Mouse (Mus musculus) midbrain, embryonic 16.5 days (tissue): Measurements from ENCODE around the gene Stxbp4. TPM values are rescaled to one million over a fixed set of nuclear protein-coding genes. Genes with fewer than 3 reads are reported as not detected.

Experiments used
- ATAC-seq: fragments of 200-750 bp; cut with Nextera tagmentation; 2 replicates; pipeline ENCODE4 v1.8.0; 2017; ENCODE audit warnings: moderate TSS enrichment
- H3K27ac ChIP-seq: fragments of 300-500 bp; sonication (generic); 2 replicates; pipeline ENCODE4 v1.5.1; 2014; ENCODE audit warnings: mild to moderate bottlenecking, low read length, mixed read lengths
- H3K27me3 ChIP-seq: fragments of 300-500 bp; sonication (generic); 2 replicates; pipeline ENCODE4 v1.6.1; 2014; ENCODE audit warnings: low read depth, low read length, mixed read lengths; ENCODE audit not compliant: control insufficient read depth, insufficient read depth
- H3K36me3 ChIP-seq: fragments of 300-500 bp; sonication (generic); 2 replicates; pipeline ENCODE4 v1.6.1; 2014; ENCODE audit warnings: mild to moderate bottlenecking, low read length, moderate library complexity, mixed read lengths; ENCODE audit not compliant: control insufficient read depth, insufficient read depth
- H3K4me1 ChIP-seq: fragments of 300-500 bp; sonication (generic); 2 replicates; pipeline ENCODE4 v1.6.1; 2014; ENCODE audit warnings: mild to moderate bottlenecking, low read length, mixed read lengths; ENCODE audit not compliant: control insufficient read depth, insufficient read depth
- H3K4me2 ChIP-seq: fragments of 300-500 bp; sonication (generic); 2 replicates; pipeline ENCODE4 v1.6.1; 2014; ENCODE audit warnings: mild to moderate bottlenecking, low read length, mixed read lengths
- H3K4me3 ChIP-seq: fragments of 300-500 bp; sonication (generic); 2 replicates; pipeline ENCODE4 v1.5.1; 2014; ENCODE audit warnings: low read depth, mild to moderate bottlenecking, low read length, moderate library complexity, mixed read lengths
- H3K9ac ChIP-seq: fragments of 300-500 bp; sonication (generic); 2 replicates; pipeline ENCODE4 v1.6.1; 2014; ENCODE audit warnings: low read depth, low read length, mixed read lengths
- H3K9me3 ChIP-seq: fragments of 300-500 bp; sonication (generic); replicated peaks from 2 replicates; pipeline ENCODE4 v1.6.1; 2014; ENCODE audit warnings: mild to moderate bottlenecking, low read length, mixed read lengths; ENCODE audit not compliant: control insufficient read depth, poor library complexity, severe bottlenecking
- WGBS: fragments of 180-500 bp; shearing (Covaris S2); extraction: QIAGEN DNeasy Blood & Tissue Kit; methylation state at CpG from one replicate; pipeline ENCODE4 v1.1.7; 2014; 5-methylcytosine and 5-hydroxymethylcytosine counted together
- polyA plus RNA-seq: library from polyadenylated mRNA; unstranded; fragments of >200 nt; fragmentation: Nextera tagmentation; extraction: Ambion mirVana; gene quantifications from 2 replicates; pipeline ENCODE4 v1.2.1, GENCODE M21; 2015

Stxbp4 gene
- polyA plus RNA-seq, 1 experiment from 2014 or later: 17.4 TPM

GRCm38 (mm10) chr11:90677027-90677426 is 39.1 kb upstream of the Stxbp4 start:
- Histone ChIP-seq H3K9ac (no peak overlapping the region), H3K4me3 (no peak overlapping the region), H3K9me3 (no peaks in the 10 kb centered on the region), H3K27me3 (no peaks in the 10 kb centered on the region), H3K27ac (no peak overlapping the region), H3K36me3 (no peaks in the 10 kb centered on the region), H3K4me1 (no peaks in the 10 kb centered on the region), H3K4me2 (no peak overlapping the region)
- no peak for ATAC-seq
- 87% methylated on average over 7 of the region's 7 CpGs for WGBS

GRCm38 (mm10) chr11:90675479-90676110 is 37.7 kb upstream of the Stxbp4 start:
- H3K27ac ChIP-seq: no peak overlapping the region
- no peaks in the 10 kb centered on the region for H3K36me3 ChIP-seq
- no peak overlapping the region for H3K9ac ChIP-seq
- 82% methylated on average over 5 of the region's 5 CpGs for WGBS
- no peaks in the 10 kb centered on the region for H3K27me3 ChIP-seq
- no peak for ATAC-seq
- H3K9me3 ChIP-seq: no peaks in the 10 kb centered on the region
- no peaks in the 10 kb centered on the region for H3K4me1 ChIP-seq
- H3K4me3 ChIP-seq: no peak overlapping the region
- no peak overlapping the region for H3K4me2 ChIP-seq

GRCm38 (mm10) chr11:90667325-90667724 is 29.4 kb upstream of the Stxbp4 start:
- no peak overlapping the region for H3K27ac ChIP-seq
- H3K36me3 ChIP-seq: no peaks in the 10 kb centered on the region
- H3K9ac ChIP-seq: no peak overlapping the region
- H3K4me1 ChIP-seq: peaks cover 16% of the 10 kb centered on the region
- no peaks in the 10 kb centered on the region for H3K27me3 ChIP-seq
- H3K4me3 ChIP-seq: no peak overlapping the region
- no peak overlapping the region for H3K4me2 ChIP-seq
- WGBS: 93% methylated on average over 6 of the region's 6 CpGs
- no peaks in the 10 kb centered on the region for H3K9me3 ChIP-seq
- no peak for ATAC-seq

GRCm38 (mm10) chr11:90666916-90667315 is 29.0 kb upstream of the Stxbp4 start:
- Histone ChIP-seq H3K9me3 (no peaks in the 10 kb centered on the region), H3K27ac (no peak overlapping the region), H3K4me3 (no peak overlapping the region), H3K4me1 (peaks cover 16% of the 10 kb centered on the region), H3K4me2 (no peak overlapping the region), H3K9ac (no peak overlapping the region), H3K36me3 (no peaks in the 10 kb centered on the region), H3K27me3 (no peaks in the 10 kb centered on the region)
- ATAC-seq: no peak
- WGBS: 89% methylated on average over 4 of the region's 4 CpGs

- no peak overlapping the region for H3K9ac ChIP-seq
- no peaks in the 10 kb centered on the region for H3K9me3 ChIP-seq
- H3K4me3 ChIP-seq: no peak overlapping the region
- ATAC-seq: no peak
- H3K27me3 ChIP-seq: no peaks in the 10 kb centered on the region
- 64% methylated on average over 3 of the region's 3 CpGs for whole genome bisulfite sequencing
- no peak overlapping the region; the same call in 1 of the 2 replicates for H3K27ac ChIP-seq
- H3K4me1 ChIP-seq: peaks cover 16% of the 10 kb centered on the region
- no peak overlapping the region for H3K4me2 ChIP-seq
- H3K36me3 ChIP-seq: no peaks in the 10 kb centered on the region
These were observed 28.4 kb upstream of the Stxbp4 start for GRCm38 (mm10) chr11:90666144-90666757.

- Histone ChIP-seq H3K36me3 (no peaks in the 10 kb centered on the region), H3K9ac (no peak overlapping the region), H3K27me3 (no peaks in the 10 kb centered on the region), H3K4me2 (no peak overlapping the region), H3K4me3 (no peak overlapping the region), H3K27ac (peak overlapping the region; percentile 11), H3K9me3 (no peaks in the 10 kb centered on the region), H3K4me1 (peaks cover 16% of the 10 kb centered on the region)
- WGBS: 12% methylated on average over 6 of the region's 6 CpGs
- no peak for ATAC-seq
These were observed 27.3 kb upstream of the Stxbp4 start for GRCm38 (mm10) chr11:90665161-90665560.

GRCm38 (mm10) chr11:90664345-90664986 is 26.6 kb upstream of the Stxbp4 start:
- Histone ChIP-seq H3K4me1 (peaks cover 16% of the 10 kb centered on the region), H3K4me2 (no peak overlapping the region), H3K27me3 (no peaks in the 10 kb centered on the region), H3K4me3 (no peak overlapping the region), H3K36me3 (no peaks in the 10 kb centered on the region), H3K9ac (no peak overlapping the region), H3K9me3 (no peaks in the 10 kb centered on the region), H3K27ac (peak overlapping the region; percentile 70)
- ATAC-seq: peak; percentile 60; the same call in 1 of the 2 replicates
- WGBS: 34% methylated on average over 8 of the region's 8 CpGs

- 14% methylated on average over 5 of the region's 5 CpGs for WGBS
- Histone ChIP-seq H3K36me3 (no peaks in the 10 kb centered on the region), H3K9ac (no peak overlapping the region), H3K4me3 (no peak overlapping the region), H3K27me3 (no peaks in the 10 kb centered on the region), H3K4me1 (peaks cover 16% of the 10 kb centered on the region), H3K9me3 (no peaks in the 10 kb centered on the region), H3K4me2 (no peak overlapping the region), H3K27ac (peak overlapping the region; percentile 70)
- peak; percentile 82 for ATAC-seq
These were observed 25.9 kb upstream of the Stxbp4 start for GRCm38 (mm10) chr11:90663618-90664297.

GRCm38 (mm10) chr11:90663052-90663451 is 25.2 kb upstream of the Stxbp4 start:
- H3K4me2 ChIP-seq: no peak overlapping the region
- no peaks in the 10 kb centered on the region for H3K36me3 ChIP-seq
- peaks cover 16% of the 10 kb centered on the region for H3K4me1 ChIP-seq
- no peaks in the 10 kb centered on the region for H3K27me3 ChIP-seq
- no peaks in the 10 kb centered on the region for H3K9me3 ChIP-seq
- ATAC-seq: no peak
- 77% methylated on average over 3 of the region's 3 CpGs for WGBS
- no peak overlapping the region for H3K4me3 ChIP-seq
- no peak overlapping the region for H3K9ac ChIP-seq
- H3K27ac ChIP-seq: peak overlapping the region; percentile 38; the same call in 1 of the 2 replicates
